27 mouse cellular contexts compared by ENCODE assay signal in the genomic region with DNA sequence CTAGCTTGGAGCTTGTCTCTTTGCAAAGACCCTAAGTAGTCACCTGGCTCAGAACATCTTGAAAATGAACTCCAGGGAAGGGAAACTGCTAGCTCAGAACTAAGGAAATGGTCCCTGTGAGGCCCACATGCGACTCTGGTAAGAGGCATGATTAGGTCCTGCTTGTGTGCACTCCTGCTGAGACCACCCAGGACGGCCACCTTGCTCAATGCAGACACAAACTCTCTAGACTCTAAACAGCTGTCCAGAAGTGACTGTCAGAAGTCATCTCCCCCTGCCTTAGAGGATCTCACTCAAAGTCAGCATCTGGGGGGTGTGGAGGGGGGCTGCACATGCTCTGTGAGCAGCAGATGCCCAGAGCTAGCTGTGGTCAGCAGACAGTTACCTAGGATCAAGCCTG.
DNase-seq lines count a peak whose midpoint lies in the region; ATAC-seq and TF ChIP-seq lines count a peak whose summit lies in the region.
"Had no signal": no experiment of that assay in that cellular context is flagged by ENCODE, and none has a peak within 500 bp of the region (broad histone marks: within the 10 kb centered on the region; RNA-seq: fewer than 3 reads in every experiment).

No protein-coding gene starts in this region.

- no peak for TF ChIP-seq CTCF in lung, postnatal 0 days (IDR thresholded peaks at IDR 0.05)
- TF ChIP-seq CTCF in intestine, postnatal 0 days (IDR thresholded peaks at IDR 0.05; ENCODE audit: low read depth): no peak

- no peaks in the 10 kb centered on the region for H3K27me3 ChIP-seq in hindbrain, embryonic 13.5 days
- H3K27me3 ChIP-seq in hindbrain, embryonic 12.5 days: peaks cover 11% of the 10 kb centered on the region
- no peaks in the 10 kb centered on the region for H3K27me3 ChIP-seq in lung, embryonic 15.5 days
- no peaks in the 10 kb centered on the region for H3K27me3 ChIP-seq in lung, postnatal 0 days (replicated peaks; ENCODE audit: insufficient read depth, low read length)
- peaks cover 4% of the 10 kb centered on the region; the same call in 1 of the 2 replicates for H3K27me3 ChIP-seq in embryonic facial prominence, embryonic 13.5 days
- H3K27me3 ChIP-seq in intestine, postnatal 0 days (replicated peaks; ENCODE audit: control insufficient read depth, insufficient read depth, low read length): no peaks in the 10 kb centered on the region
- H3K27me3 ChIP-seq: liver, embryonic 13.5 days; midbrain, embryonic 15.5 days; neural tube, embryonic 15.5 days had no signal

- no peaks in the 10 kb centered on the region for H3K9me3 ChIP-seq in hindbrain, embryonic 13.5 days
- H3K9me3 ChIP-seq in hindbrain, embryonic 12.5 days (replicated peaks): 0 out of 2 replicates have a peak, but pooled peaks cover 3% of the 10 kb centered on the region
- H3K9me3 ChIP-seq in lung, embryonic 15.5 days: no peaks in the 10 kb centered on the region; the same call in 1 of the 2 replicates
- no peaks in the 10 kb centered on the region; the same call in 1 of the 2 replicates for H3K9me3 ChIP-seq in lung, postnatal 0 days (ENCODE audit: low read length)
- peaks cover 7% of the 10 kb centered on the region for H3K9me3 ChIP-seq in embryonic facial prominence, embryonic 13.5 days
- no peaks in the 10 kb centered on the region; the same call in 1 of the 2 replicates for H3K9me3 ChIP-seq in intestine, postnatal 0 days (ENCODE audit: control insufficient read depth)
- H3K9me3 ChIP-seq: limb, embryonic 15.5 days; liver, embryonic 13.5 days; midbrain, embryonic 15.5 days had no signal

- H3K4me3 ChIP-seq in hindbrain, embryonic 13.5 days: no peak overlapping the region
- no peak overlapping the region for H3K4me3 ChIP-seq in hindbrain, embryonic 12.5 days
- no peak overlapping the region for H3K4me3 ChIP-seq in lung, embryonic 15.5 days
- H3K4me3 ChIP-seq in lung, postnatal 0 days (ENCODE audit: low read depth, low read length): no peak overlapping the region
- no peak overlapping the region for H3K4me3 ChIP-seq in embryonic facial prominence, embryonic 13.5 days
- no peak overlapping the region for H3K4me3 ChIP-seq in intestine, postnatal 0 days (ENCODE audit: low read depth, low read length)
- H3K4me3 ChIP-seq: forebrain, embryonic 13.5 days; heart, embryonic 13.5 days; hindbrain, embryonic 10.5 days; limb, embryonic 15.5 days; liver, embryonic 13.5 days; midbrain, embryonic 15.5 days; neural tube, embryonic 15.5 days had no signal

- peak overlapping the region; percentile 6; the same call in 1 of the 2 replicates for H3K27ac ChIP-seq in hindbrain, embryonic 13.5 days
- H3K27ac ChIP-seq in hindbrain, embryonic 12.5 days: no peak overlapping the region
- peak overlapping the region; percentile 76; the same call in 1 of the 2 replicates for H3K27ac ChIP-seq in lung, embryonic 15.5 days
- no peak overlapping the region for H3K27ac ChIP-seq in lung, postnatal 0 days (ENCODE audit: low read length)
- H3K27ac ChIP-seq in embryonic facial prominence, embryonic 13.5 days: 0 out of 2 replicates have a peak overlapping the region, but pooled peaks have one; percentile 0
- 0 out of 2 replicates have a peak overlapping the region, but pooled peaks have one; percentile 9 for H3K27ac ChIP-seq in intestine, postnatal 0 days (ENCODE audit: low read depth, low read length)
- H3K27ac ChIP-seq: forebrain, embryonic 13.5 days; hindbrain, embryonic 10.5 days; limb, embryonic 15.5 days; liver, embryonic 13.5 days; macrophage; midbrain, embryonic 15.5 days; neural tube, embryonic 15.5 days had no signal

- no peak overlapping the region for H3K4me2 ChIP-seq in hindbrain, embryonic 13.5 days
- no peak overlapping the region for H3K4me2 ChIP-seq in hindbrain, embryonic 12.5 days (replicated peaks)
- no peak overlapping the region for H3K4me2 ChIP-seq in lung, embryonic 15.5 days
- no peak overlapping the region for H3K4me2 ChIP-seq in lung, postnatal 0 days (replicated peaks; ENCODE audit: low read depth, low read length)
- no peak overlapping the region for H3K4me2 ChIP-seq in embryonic facial prominence, embryonic 13.5 days
- no peak overlapping the region for H3K4me2 ChIP-seq in intestine, postnatal 0 days (replicated peaks; ENCODE audit: low read depth)
- H3K4me2 ChIP-seq: forebrain, embryonic 13.5 days; heart, embryonic 13.5 days; limb, embryonic 15.5 days; liver, embryonic 13.5 days; midbrain, embryonic 15.5 days; neural tube, embryonic 15.5 days had no signal

- no peak for TF ChIP-seq EP300 in lung, postnatal 0 days (IDR thresholded peaks at IDR 0.05)

- no peak for DNase-seq in lung, postnatal 0 days (ENCODE audit: low spot score)
- DNase-seq in urinary bladder, postnatal 25 days (ENCODE audit: low spot score): no peak
- DNase-seq in cerebellum, adult 18-20 months: no peak
- DNase-seq: adrenal gland, adult 8-10 months; cerebellum, adult 8-10 months; cerebellum, postnatal 25 days; gastrocnemius, postnatal 10 days; kidney, adult 8-10 months; left cerebral cortex, postnatal 4 days; liver, embryonic 13.5 days; lung, adult 2 months; retina, postnatal 1 day; right cerebral cortex, postnatal 14 days; spleen, adult 18-20 months had no signal

- 61% methylated on average over 2 of the region's 2 CpGs for WGBS in hindbrain, embryonic 13.5 days
- 64% methylated on average over 2 of the region's 2 CpGs for WGBS in hindbrain, embryonic 12.5 days
- 24% methylated on average over 2 of the region's 2 CpGs for WGBS in lung, embryonic 15.5 days
- 70% methylated on average over 2 of the region's 2 CpGs for WGBS in lung, postnatal 0 days
- WGBS in embryonic facial prominence, embryonic 13.5 days: 39% methylated on average over 2 of the region's 2 CpGs
- WGBS in intestine, postnatal 0 days: 55% methylated on average over 2 of the region's 2 CpGs

- peaks cover 11% of the 10 kb centered on the region for H3K4me1 ChIP-seq in hindbrain, embryonic 13.5 days (replicated peaks)
- no peaks in the 10 kb centered on the region for H3K4me1 ChIP-seq in hindbrain, embryonic 12.5 days
- peaks cover 24% of the 10 kb centered on the region for H3K4me1 ChIP-seq in lung, embryonic 15.5 days
- no peaks in the 10 kb centered on the region for H3K4me1 ChIP-seq in lung, postnatal 0 days (ENCODE audit: insufficient read depth, low read depth, low read length)
- H3K4me1 ChIP-seq in embryonic facial prominence, embryonic 13.5 days: peaks cover 15% of the 10 kb centered on the region
- no peaks in the 10 kb centered on the region for H3K4me1 ChIP-seq in intestine, postnatal 0 days (replicated peaks; ENCODE audit: control insufficient read depth, insufficient read depth, low read length)
- H3K4me1 ChIP-seq: liver, embryonic 13.5 days; midbrain, embryonic 15.5 days had no signal

- no peak overlapping the region for H3K9ac ChIP-seq in hindbrain, embryonic 13.5 days
- H3K9ac ChIP-seq in hindbrain, embryonic 12.5 days: no peak overlapping the region
- H3K9ac ChIP-seq in lung, embryonic 15.5 days: no peak overlapping the region
- H3K9ac ChIP-seq in lung, postnatal 0 days (replicated peaks; ENCODE audit: low read depth): no peak overlapping the region
- no peak overlapping the region for H3K9ac ChIP-seq in embryonic facial prominence, embryonic 13.5 days
- H3K9ac ChIP-seq in intestine, postnatal 0 days (ENCODE audit: low read depth, low read length): no peak overlapping the region
- H3K9ac ChIP-seq: forebrain, embryonic 13.5 days; heart, embryonic 13.5 days; limb, embryonic 15.5 days; liver, embryonic 13.5 days; midbrain, embryonic 15.5 days; neural tube, embryonic 15.5 days had no signal

- H3K36me3 ChIP-seq in hindbrain, embryonic 13.5 days: no peaks in the 10 kb centered on the region
- no peaks in the 10 kb centered on the region for H3K36me3 ChIP-seq in hindbrain, embryonic 12.5 days
- H3K36me3 ChIP-seq in lung, embryonic 15.5 days: no peaks in the 10 kb centered on the region
- H3K36me3 ChIP-seq in lung, postnatal 0 days (ENCODE audit: insufficient read depth, low read length): no peaks in the 10 kb centered on the region
- no peaks in the 10 kb centered on the region for H3K36me3 ChIP-seq in embryonic facial prominence, embryonic 13.5 days
- H3K36me3 ChIP-seq in intestine, postnatal 0 days (ENCODE audit: control insufficient read depth, insufficient read depth): no peaks in the 10 kb centered on the region
- H3K36me3 ChIP-seq: G1E; heart, embryonic 13.5 days; hindbrain, embryonic 10.5 days; limb, embryonic 15.5 days; liver, embryonic 13.5 days; midbrain, embryonic 15.5 days; neural tube, embryonic 15.5 days had no signal

- ATAC-seq in hindbrain, embryonic 13.5 days (ENCODE audit: low FRiP score): no peak
- no peak for ATAC-seq in hindbrain, embryonic 12.5 days (ENCODE audit: low FRiP score)
- peak; percentile 33; the same call in 1 of the 2 replicates for ATAC-seq in lung, embryonic 15.5 days (ENCODE audit: borderline replicate concordance, extremely low read depth, low FRiP score, low TSS enrichment)
- ATAC-seq in lung, postnatal 0 days: no peak
- ATAC-seq in embryonic facial prominence, embryonic 13.5 days (ENCODE audit: insufficient number of reproducible peaks, insufficient read depth, low FRiP score, low TSS enrichment, low read depth): no peak
- no peak for ATAC-seq in intestine, postnatal 0 days
- ATAC-seq: forebrain, embryonic 13.5 days; midbrain, embryonic 15.5 days had no signal

Comparison
In these comparisons a context has a peak if more than half of its experiments do, and no peak if none do; other contexts are left out.
1. H3K27ac ChIP-seq: peak in hindbrain, embryonic 13.5 days (single experiment), lung, embryonic 15.5 days (single experiment), embryonic facial prominence, embryonic 13.5 days (single experiment) and intestine, postnatal 0 days (single experiment); none in hindbrain, embryonic 12.5 days (single experiment) and lung, postnatal 0 days (single experiment).